Mouse (Mus musculus): ENCODE results near the gene Anxa5.

DNA sequence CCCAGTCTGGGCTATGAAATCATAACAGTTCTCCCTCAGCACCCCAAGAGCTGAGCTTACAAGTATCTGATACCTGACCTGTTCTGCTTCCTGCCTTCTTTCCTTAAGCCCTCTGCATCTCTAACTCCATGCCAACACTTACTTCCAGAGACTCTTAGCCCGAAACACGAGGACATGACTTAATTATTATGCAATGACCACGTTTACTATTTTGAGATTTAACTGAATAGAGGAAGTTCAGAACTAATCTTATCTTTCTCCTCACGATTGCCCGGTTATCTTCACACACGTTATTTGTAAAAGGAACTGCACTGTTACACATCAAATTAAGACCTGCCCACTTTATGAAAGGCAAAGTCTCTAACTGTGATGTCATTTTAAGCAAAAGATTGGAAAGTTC is 28.8 kb downstream of the Anxa5 start:
- TF ChIP-seq CHD1 (IDR thresholded peaks at IDR 0.05; ENCODE audit: low read depth, low read length) (no peak), EP300 (IDR thresholded peaks at IDR 0.05; ENCODE audit: low read depth in 1 of 2, low read length in 2 of 2) (peak; percentile 88 to 91), CTCF (IDR thresholded peaks at IDR 0.05 in 2 of 3, conservative IDR thresholded peaks at IDR 0.05 in 1 of 3; ENCODE audit: control insufficient read depth in 1 of 3, insufficient read depth in 1 of 3, low read depth in 2 of 3, low read length in 3 of 3, poor library complexity in 1 of 3, severe bottlenecking in 1 of 3) (no peak), GABPA (IDR thresholded peaks at IDR 0.05; ENCODE audit: low read depth, low read length) (no peak)
